Mouse (Mus musculus) T-helper 17 cell (primary cell): ENCODE measurements at regions not wholly inside any gene's neighbourhood (a gene's known extent, or its start where the extent isn't known, plus 50 kb on each side); places are given as distances from the start of the nearest gene placed in this dataset.
"Not testable (repeated sequence)": the region's sequence is repeated elsewhere in the genome, so short reads cannot be mapped to it uniquely, and the experiment has no call there.

ENCODE experiments used
- in situ Hi-C, 2 experiments: fragments of 300-600 bp; cut with MboI, MseI; formaldehyde crosslinking; loops; 1 replicate in 1 of 2; 2 replicates in 1 of 2; pipeline ENCODE4 v1.15.1; 2025; ENCODE audit warnings: high pct_unique_total_duplicates in 2 of 2

- in situ Hi-C loops = loop anchor here in 1 of 2 experiments (10.0 kb wide), 1 partner anchor 193 kb away; no protein-coding TSS in a partner anchor
Measured at GRCm38 (mm10) chrX:159061322-159061721, 148.8 kb upstream of the Rps6ka3 start.

GRCm38 (mm10) chrX:159066212-159066611, 143.9 kb upstream of the Rps6ka3 start:
- in situ Hi-C loops = loop anchor here in 1 of 2 experiments (10.0 kb wide), 1 partner anchor 189 kb away; no protein-coding TSS in a partner anchor

GRCm38 (mm10) chrX:159072647-159073046, 137.5 kb upstream of the Rps6ka3 start:
- in situ Hi-C loops = no loop called here

- in situ Hi-C loops = no loop called here
Measured at GRCm38 (mm10) chrX:159073533-159073932, 136.6 kb upstream of the Rps6ka3 start.

- in situ Hi-C loops = no loop called here
Measured at GRCm38 (mm10) chrX:159080508-159080907, 129.6 kb upstream of the Rps6ka3 start.

- in situ Hi-C loops = not testable (repeated sequence)
Measured at GRCm38 (mm10) chrX:159110651-159111050, 99.5 kb upstream of the Rps6ka3 start.

GRCm38 (mm10) chrX:159116210-159116609, 93.9 kb upstream of the Rps6ka3 start:
- in situ Hi-C loops = no loop called here

GRCm38 (mm10) chrX:159140554-159140953, 69.6 kb upstream of the Rps6ka3 start:
- in situ Hi-C loops = loop anchor here in 1 of 2 experiments (10.0 kb wide), 1 partner anchor 1046 kb away; no protein-coding TSS in a partner anchor

- in situ Hi-C loops = loop anchor here in 1 of 2 experiments (10.0 kb wide), 1 partner anchor 1048 kb away; no protein-coding TSS in a partner anchor
Measured at GRCm38 (mm10) chrX:159143278-159143677, 66.8 kb upstream of the Rps6ka3 start.

- in situ Hi-C loops = loop anchor here in 1 of 2 experiments (10.0 kb wide), 1 partner anchor 1050 kb away; no protein-coding TSS in a partner anchor
Measured at GRCm38 (mm10) chrX:159144674-159145073, 65.4 kb upstream of the Rps6ka3 start.

GRCm38 (mm10) chrX:159145212-159145611, 64.9 kb upstream of the Rps6ka3 start:
- in situ Hi-C loops = loop anchor here in 1 of 2 experiments (10.0 kb wide), 1 partner anchor 1050 kb away; no protein-coding TSS in a partner anchor

GRCm38 (mm10) chrX:159155786-159156185, 54.3 kb upstream of the Rps6ka3 start:
- in situ Hi-C loops = no loop called here

- in situ Hi-C loops = no loop called here
Measured at GRCm38 (mm10) chrX:159156976-159157375, 53.1 kb upstream of the Rps6ka3 start.

- in situ Hi-C loops = no loop called here
Measured at GRCm38 (mm10) chrX:159159727-159160126, 50.4 kb upstream of the Rps6ka3 start.
